Mouse (Mus musculus) CH12.LX (cell line): ENCODE results near the gene Gtsf1.

Experiments
- BHLHE40 ChIP-seq: IDR thresholded peaks from 2 replicates; pipeline ENCODE4 v1.6.1; 2011; ENCODE audit warnings: mild to moderate bottlenecking, low read depth, low read length, improper control_type of control experiment
- CTCF ChIP-seq, 2 experiments: IDR thresholded peaks in 1 of 2; conservative IDR thresholded peaks in 1 of 2; 2 replicates each; pipeline ENCODE4 v1.5.1; 2011 to 2012; ENCODE audit warnings: low read depth in 2 of 2, low read length in 2 of 2, improper control_type of control experiment in 1 of 2, inconsistent platforms in 1 of 2, mild to moderate bottlenecking in 1 of 2, moderate library complexity in 1 of 2
- EP300 ChIP-seq: IDR thresholded peaks from 2 replicates; pipeline ENCODE4 v1.6.1; 2011; ENCODE audit warnings: low read length, improper control_type of control experiment
- HCFC1 ChIP-seq: IDR thresholded peaks from 2 replicates; pipeline ENCODE4 v1.6.1; 2012; ENCODE audit warnings: low read depth, mild to moderate bottlenecking, inconsistent platforms, low read length, improper control_type of control experiment
- JUND ChIP-seq: conservative IDR thresholded peaks from 2 replicates; pipeline ENCODE4 v1.6.1; 2011; ENCODE audit warnings: low read depth, low read length, improper control_type of control experiment
- MAX ChIP-seq: IDR thresholded peaks from 2 replicates; pipeline ENCODE4 v1.6.1; 2011; ENCODE audit warnings: low read length, improper control_type of control experiment
- MAZ ChIP-seq: IDR thresholded peaks from 2 replicates; pipeline ENCODE4 v1.6.1; 2012; ENCODE audit warnings: low read depth, mild to moderate bottlenecking, inconsistent platforms, low read length, improper control_type of control experiment, moderate library complexity
- NRF1 ChIP-seq: IDR thresholded peaks from 2 replicates; pipeline ENCODE4 v1.6.1; 2014; ENCODE audit warnings: low read depth, mild to moderate bottlenecking, inconsistent platforms, low read length, improper control_type of control experiment, moderate library complexity
- POLR2A ChIP-seq: IDR thresholded peaks from 2 replicates; pipeline ENCODE4 v1.6.1; 2011; ENCODE audit warnings: low read depth, mild to moderate bottlenecking, improper control_type of control experiment, low read length
- RCOR1 ChIP-seq: conservative IDR thresholded peaks from 2 replicates; pipeline ENCODE4 v1.6.1; 2012; ENCODE audit warnings: low read depth, mild to moderate bottlenecking, inconsistent platforms, low read length, improper control_type of control experiment
- SMC3 ChIP-seq: IDR thresholded peaks from 2 replicates; pipeline ENCODE4 v1.6.1; 2011; ENCODE audit warnings: low read depth, low read length, improper control_type of control experiment
- USF1 ChIP-seq: IDR thresholded peaks from 2 replicates; pipeline ENCODE4 v1.6.1; 2014; ENCODE audit warnings: low read depth, mild to moderate bottlenecking, inconsistent platforms, low read length, improper control_type of control experiment
- ZC3H11A ChIP-seq: IDR thresholded peaks from 2 replicates; pipeline ENCODE4 v1.6.1; 2012; ENCODE audit warnings: low read depth, mild to moderate bottlenecking, inconsistent platforms, low read length, improper control_type of control experiment

DNA sequence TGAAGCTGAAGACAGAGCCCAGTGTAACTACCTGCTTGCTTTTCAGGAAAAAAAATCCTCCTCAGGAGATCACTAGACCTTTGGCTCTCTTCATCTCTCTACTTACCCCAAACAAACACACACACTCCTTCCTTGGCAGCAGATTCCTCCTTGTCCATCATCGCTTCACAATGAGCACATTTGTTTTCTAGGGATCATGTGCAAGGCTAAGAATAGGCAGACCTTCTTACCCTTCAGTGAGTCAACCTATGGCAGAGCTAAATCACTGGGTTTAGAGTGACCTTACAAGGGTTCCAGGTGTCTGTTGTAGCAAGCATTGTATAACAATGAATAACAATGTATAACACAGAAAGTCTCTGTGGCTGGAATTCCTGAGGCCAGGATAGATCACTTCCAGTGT, 58.5 kb downstream of the Gtsf1 start:
- TF ChIP-seq MAX (no peak), NRF1 (no peak), SMC3 (no peak), EP300 (no peak), JUND (no peak), CTCF (conservative IDR thresholded peaks at IDR 0.05 in 1 of 2, IDR thresholded peaks at IDR 0.05 in 1 of 2; ENCODE audit: low read depth in 2 of 2, low read length in 2 of 2) (no peak), RCOR1 (no peak), USF1 (no peak), HCFC1 (no peak), POLR2A (no peak), MAZ (no peak), BHLHE40 (no peak), ZC3H11A (no peak)
